Mouse (Mus musculus): ENCODE measurements around the gene Stard13.

The Stard13 gene

DNA sequence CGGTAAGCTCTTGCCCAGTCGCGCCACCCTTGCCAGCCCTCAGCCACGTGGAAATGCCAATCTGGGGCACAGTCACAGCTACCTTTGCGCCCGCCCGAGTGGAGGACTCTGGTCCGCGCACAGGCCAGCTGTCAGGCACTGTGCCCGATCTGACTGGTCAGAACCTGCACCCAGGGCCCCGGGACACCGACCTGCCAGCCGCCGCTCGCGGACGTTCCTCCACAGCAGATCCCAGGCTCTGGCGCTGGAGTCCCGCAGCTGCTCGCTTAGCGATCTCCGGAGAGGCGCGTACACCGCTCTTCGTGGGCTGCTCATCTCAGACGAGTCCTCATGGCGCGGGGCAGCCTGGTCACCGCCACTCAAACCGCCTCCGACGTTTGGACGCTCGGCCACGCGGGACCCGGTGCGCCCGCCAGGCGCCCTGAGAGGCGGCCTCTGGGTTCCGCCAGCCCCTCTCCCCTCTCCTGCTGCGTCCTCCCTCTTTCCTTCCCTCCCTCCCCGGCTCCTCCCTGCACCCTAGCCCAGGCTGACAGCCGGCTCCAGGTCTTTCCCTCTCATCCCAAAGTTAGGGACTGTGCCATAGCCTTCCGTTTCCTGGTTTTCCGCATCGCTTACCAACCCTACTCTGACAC lies at the start of gene Stard13:
Gene Stard13 (minus strand): TSS at position 437 of the 632 bp plus-strand sequence.
- DNase-seq (ENCODE audit: low spot score in 2 of 2), result peak; percentile 14 to 28

DNA sequence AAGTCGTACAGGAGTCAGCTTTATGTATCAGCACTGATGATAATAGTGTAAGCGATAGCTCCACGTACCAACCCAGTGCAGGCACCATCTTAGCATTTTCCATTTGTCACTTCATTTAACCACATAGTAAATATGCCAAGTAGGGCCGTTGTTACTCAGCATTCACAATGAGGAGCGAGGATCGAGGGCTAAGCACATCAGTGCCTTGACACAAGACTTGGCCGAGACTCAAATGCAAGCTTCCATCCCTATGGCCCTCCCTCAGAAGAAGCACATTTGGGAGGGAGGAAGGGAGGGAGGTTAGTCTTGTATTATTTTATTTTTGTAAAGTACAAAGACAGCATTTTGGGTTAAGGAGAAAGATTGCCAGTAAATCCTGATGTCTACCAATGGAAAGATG lies 45.9 kb upstream of the Stard13 start:
- no peak for DNase-seq (ENCODE audit: low spot score in 2 of 2)

DNA sequence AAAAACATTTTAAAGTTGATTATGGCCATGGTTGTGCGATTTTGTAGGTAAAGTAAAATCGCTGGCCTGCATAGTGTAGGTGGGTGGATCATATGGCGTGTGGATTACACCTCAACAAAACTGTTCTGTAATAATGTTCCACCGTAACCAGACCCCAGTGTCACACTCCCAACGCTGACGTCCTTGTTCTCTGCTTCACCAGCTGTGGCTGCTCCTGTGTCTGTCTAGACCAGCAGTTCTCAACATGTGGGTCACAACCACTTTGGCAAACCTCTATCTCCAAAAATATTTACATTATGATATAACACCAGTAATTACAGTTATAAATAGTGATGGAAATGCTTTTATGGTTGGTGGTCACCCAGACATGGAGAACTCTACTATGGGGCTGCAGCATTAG lies 44.3 kb upstream of the Stard13 start:
- no peak for DNase-seq (ENCODE audit: low spot score in 2 of 2)

DNA sequence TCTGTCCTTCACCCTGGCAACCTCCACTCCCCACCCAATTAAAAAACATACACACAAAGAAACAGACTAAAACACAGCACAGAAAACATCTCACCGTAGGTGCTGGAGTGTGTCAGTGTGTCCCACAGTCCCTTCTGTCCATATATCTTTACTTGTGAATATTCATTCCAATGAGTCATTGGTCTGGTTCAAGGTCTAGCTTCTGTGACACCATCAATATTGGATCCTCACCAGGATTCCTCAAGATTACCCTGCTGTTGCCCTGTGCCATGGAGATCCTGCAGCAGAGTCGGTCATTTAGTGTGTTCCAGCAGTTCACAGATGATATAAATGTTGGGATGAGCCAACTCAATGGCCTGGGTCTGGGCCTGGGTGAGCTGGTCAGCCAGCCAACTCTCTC lies 42.4 kb upstream of the Stard13 start:
- DNase-seq (ENCODE audit: low spot score in 2 of 2), result no peak

DNA sequence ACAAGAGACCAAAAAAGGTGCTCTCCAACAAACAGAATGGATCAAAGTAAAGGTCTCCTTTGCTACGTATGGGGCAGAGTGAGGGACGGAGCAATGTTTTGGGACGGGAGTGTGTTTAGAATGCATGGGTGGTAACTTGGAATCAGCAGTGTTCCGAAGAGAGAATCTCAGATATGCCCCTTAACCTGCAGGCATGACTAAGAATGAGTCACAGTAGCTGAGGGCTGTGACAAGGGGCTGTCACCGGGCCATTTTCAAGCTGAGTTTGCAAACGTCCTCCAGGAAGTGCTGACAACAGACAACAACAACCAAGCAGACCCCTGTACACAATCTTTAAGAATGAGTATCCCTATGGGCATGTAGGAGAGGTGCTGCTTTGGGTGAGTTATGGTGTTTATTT lies 40.6 kb upstream of the Stard13 start:
- DNase-seq (ENCODE audit: low spot score in 2 of 2), result no peak

DNA sequence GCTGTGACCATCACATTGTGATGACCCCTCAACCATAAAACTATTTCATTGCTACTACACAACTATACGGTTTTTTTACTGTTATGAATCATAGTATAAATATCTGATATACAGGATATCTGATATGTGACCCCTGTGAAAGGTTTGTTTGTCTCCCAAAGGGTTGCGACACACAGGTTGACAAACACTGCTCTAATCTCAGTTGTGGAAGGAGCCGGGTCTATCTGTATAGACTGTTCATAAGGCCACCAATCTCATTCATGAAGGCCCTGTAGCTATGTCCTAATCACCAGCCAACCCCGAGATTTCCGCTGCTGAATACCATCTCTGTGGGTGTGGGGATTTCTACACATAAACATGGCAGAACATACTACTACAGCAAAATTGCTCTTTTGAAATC lies 37.2 kb upstream of the Stard13 start:
- DNase-seq (ENCODE audit: low spot score in 2 of 2), result peak in 1 of 2 experiments; percentile 10

DNA sequence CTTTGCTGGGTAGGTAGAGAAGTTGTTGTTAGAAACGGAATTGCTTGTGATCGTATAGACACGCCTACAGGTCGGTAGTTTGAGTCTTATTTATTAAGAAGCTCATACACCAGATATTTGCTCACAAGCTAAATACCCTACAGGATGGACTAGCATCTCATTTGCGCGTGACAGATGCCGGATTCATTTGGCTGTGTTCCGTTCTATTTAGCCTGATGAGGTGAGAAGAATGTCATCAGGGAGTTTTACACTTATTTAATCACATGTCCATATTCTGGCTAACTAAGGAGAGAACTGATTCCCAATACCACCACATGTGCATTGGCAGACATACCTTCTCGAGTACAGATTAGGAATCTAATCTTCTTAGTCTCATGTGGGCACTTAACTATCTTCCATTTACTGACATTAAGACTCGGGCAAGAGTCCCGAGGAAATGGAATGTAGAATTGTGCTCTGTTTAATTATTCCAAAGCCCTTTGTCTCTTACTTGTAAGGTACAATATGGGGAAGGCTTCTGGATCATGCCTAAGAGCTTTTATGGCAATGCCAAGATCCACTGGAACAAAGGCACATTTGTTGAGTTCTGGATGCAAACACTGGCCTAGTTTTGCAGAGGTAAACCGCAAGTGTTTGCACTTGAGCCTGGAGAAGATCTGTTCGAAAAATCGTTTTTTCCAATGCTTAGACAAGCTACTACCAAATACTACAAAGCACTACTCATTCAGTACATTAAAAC lies 33.4 kb upstream of the Stard13 start:
- no peak for DNase-seq (ENCODE audit: low spot score in 2 of 2)

DNA sequence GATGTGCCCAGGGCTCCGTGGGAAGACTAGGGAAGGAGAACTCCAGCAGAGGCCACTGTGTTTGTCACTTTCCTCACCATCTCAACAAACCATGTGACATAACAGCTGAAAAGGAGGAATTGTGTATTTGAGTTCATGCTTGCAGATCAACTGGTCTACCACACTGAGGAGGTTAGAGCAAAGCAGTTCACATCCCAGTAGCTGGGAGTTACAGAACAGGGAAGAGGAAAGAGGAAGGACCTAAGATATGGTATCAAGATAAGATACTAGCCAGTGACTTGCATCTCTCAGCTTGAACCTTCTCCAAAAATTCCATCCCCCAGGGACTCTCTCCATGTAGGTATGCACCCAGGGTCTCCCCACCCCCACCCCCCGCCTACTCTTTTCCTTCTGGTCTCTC lies 27.9 kb upstream of the Stard13 start:
- DNase-seq (ENCODE audit: low spot score in 2 of 2), result no peak

DNA sequence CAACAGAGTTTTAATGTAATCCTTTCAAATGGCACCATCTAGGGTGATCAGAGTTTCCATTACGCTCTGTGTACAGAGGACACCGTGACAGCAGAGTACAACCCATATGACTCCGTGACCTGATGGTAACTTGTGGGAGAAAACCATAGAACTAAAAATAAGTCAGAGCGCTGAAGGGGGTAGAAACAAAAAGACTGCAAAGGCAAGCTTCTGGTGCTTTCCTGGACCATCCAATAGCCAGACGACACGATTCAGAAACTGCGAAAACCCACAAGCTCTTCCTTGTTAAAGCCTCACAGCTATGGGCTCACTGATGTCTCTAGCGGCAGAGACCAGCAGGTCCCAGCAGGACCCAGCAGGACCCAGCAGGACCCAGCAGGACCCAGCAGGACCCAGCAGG lies 18.6 kb upstream of the Stard13 start:
- no peak for DNase-seq (ENCODE audit: low spot score in 2 of 2)

DNA sequence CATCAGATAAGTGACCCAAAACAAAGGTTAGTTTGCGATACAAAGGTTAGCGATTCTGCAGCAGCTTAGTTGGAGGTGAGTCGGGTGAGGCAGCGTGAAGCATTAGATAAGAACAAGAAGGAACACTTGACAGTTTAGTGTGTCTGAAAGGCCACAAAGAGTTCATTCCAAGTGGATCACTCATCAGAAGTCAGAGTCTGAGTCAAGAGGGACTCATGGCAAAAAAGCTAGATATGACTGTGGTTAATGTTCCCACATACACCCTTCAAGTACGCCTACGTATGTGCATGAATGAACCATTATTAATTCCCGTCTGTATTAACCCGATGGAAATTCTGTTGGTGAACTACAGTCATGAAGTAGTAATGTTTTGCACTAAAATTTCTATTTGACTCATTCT lies 18.0 kb upstream of the Stard13 start:
- no peak for DNase-seq (ENCODE audit: low spot score in 2 of 2)

DNA sequence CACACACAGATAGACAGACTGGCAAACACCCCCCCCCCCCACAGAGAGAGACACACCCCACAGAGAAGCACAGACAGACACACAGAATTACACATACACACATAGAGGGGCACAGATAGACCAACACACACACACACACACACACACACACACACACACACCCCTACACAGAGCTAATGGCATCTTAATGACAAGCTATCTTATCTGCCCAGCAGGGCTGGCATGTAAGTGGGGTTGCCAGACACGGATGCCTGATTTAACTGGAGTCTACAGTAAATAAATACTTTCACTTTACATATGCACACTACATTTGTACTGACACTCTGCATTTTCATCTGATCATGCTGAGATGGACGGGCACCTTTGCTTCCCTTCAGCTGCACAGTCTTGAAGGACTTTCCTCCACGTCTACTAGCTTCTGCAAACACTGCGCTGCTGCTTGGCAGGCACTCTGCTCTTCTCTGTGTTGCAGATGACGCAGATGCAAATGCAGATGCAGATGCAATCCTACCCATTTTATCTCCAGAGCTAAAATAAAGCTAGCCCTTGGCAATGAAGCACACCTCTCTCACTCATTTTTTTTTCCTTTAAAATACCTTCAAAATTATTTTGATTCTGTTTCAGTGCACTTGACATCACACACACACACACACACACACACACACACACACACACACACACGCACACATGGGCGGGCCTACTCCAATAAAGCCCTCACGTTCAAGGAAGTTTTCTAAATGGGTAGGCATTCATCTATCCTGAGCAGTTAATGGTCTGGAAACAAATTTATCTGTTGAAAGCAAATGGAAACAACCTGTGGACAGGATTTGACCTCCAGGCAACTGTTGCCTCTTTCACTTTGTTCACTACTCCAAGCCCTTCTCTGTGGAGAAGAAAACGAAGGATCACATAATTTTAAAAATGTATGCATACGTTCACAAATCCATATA lies 15.3 kb upstream of the Stard13 start:
- no peak for DNase-seq (ENCODE audit: low spot score in 2 of 2)

DNA sequence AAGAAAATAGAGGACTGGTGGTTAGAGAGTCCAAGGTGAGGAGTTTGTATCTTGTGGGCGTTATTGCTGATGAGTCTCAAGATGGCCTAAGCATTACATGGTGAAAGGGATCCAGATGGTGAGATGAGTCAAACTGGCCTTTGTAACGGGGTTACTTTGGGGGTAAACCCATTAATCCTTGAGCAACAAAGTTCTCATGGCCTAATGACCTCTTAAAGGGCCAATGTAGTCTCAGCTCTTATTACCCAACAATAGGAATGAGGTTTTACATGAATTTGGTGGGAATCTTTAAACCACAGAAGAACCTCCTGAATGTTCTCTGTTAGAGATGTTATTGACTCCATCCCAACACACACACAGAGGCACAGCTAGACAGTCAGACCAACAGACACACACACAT lies 14.4 kb upstream of the Stard13 start:
- DNase-seq (ENCODE audit: low spot score in 2 of 2), result no peak

DNA sequence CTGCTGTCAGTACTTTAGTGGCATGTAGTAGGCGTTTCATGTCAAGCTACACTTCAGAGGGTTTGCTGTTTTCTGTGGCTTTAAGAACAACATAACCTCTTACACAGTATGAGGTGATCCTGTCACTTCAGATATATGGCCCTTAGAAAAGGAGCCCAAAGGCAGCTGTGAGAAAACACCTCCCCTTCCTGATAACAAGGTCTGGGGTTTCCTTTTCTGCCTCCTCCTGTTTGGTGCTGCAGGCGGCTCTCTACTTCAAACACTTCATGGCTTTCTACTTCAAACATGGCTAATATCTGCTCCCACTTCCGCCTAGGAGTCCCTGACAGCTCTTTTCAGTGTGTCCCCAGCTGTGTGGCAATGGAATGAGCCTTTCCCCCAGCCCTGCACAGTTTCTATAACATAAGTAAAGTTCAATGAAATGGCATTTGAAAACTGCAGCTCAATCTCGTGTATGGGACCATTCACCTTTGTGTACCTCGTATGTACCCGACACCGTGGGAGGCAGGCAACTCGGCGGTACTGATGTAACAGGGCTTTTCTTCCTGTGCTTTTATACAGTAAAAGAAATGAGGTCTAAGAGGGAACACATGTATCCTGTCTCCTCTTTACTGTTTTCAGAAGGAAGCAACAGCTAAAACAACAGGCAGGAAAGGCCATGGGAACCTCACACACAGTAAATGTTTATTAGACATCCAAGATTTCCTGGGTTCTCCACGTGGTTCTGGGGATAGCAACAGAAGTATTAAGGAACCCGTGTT lies 13.7 kb upstream of the Stard13 start:
- no peak for DNase-seq (ENCODE audit: low spot score in 2 of 2)

DNA sequence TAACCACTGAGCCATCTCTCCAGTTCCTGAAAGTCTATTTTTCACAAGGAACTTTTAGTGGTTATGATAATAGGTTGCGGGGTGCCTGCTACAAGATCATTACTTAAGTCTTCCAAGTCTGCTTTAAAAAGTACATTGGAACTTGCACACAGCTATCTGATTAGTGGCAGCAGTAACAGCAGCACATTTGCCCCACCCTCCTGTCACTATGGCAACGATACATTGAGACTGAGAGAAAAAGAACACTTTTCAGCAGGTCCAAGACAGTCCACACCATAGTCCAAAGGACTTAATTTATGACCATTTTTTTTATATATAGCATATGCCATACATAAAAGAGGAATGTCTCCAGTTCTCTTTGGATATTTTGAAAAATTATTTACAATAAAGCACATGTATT lies 12.7 kb upstream of the Stard13 start:
- DNase-seq (ENCODE audit: low spot score in 2 of 2), result no peak

DNA sequence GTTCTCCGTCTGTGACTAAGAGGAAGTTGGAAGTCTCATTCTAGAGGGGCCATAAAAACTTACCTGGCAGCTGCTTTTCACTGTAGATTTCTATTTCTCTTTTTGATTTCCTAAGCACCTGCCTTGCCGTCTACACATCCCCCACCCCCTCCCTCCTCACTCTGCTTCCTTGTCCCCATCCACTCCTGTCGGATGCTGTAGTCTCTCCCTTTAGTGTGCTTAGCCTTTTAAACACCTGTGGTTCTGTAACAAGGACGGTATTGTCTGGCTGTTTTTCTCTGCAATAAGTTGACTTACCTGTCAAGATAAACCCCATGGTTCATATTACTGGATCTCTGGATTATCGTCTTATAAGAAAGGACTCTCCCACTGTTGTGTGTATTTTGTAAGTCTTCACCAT lies 11.9 kb upstream of the Stard13 start:
- DNase-seq (ENCODE audit: low spot score in 2 of 2), result no peak

DNA sequence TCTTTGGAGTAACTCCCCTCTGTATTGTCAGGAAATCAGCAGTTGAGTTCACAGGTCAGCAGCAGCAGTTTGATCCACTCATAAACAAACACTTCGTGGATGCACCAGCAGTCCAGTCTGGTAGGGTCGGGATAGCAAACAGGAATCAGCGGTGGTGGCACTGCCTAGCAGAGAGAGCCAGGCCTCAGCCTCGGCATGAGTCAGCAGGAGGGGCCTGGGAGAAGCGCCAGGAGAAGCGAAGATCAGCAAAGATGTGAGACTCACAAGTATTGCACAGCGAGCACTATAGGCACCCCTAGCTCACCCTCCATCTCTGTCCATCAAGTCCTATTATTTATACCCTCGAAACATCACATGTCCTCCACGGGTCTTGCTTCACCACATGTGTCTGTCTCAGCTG lies 5.1 kb upstream of the Stard13 start:
- DNase-seq (ENCODE audit: low spot score in 2 of 2), result no peak

DNA sequence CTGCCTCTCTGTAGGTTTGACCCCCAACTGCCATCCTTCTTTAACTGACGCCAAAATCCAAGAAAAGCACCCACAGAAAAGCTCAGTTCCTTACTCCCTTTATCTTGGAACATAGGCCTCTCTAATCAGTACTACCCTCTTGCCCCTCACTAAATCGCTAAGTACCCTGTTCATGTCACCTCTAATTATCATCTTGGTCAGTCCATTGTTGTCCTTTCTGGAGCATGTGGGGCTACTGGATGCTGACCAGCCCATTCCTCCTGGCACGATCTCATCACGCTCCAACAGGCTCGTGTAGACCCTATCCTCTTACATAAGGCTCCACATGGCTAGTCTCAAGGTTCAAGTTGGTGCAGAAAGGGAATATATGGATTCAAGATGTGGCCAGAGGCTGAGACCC lies 2.8 kb upstream of the Stard13 start:
- no peak for DNase-seq (ENCODE audit: low spot score in 2 of 2)

DNA sequence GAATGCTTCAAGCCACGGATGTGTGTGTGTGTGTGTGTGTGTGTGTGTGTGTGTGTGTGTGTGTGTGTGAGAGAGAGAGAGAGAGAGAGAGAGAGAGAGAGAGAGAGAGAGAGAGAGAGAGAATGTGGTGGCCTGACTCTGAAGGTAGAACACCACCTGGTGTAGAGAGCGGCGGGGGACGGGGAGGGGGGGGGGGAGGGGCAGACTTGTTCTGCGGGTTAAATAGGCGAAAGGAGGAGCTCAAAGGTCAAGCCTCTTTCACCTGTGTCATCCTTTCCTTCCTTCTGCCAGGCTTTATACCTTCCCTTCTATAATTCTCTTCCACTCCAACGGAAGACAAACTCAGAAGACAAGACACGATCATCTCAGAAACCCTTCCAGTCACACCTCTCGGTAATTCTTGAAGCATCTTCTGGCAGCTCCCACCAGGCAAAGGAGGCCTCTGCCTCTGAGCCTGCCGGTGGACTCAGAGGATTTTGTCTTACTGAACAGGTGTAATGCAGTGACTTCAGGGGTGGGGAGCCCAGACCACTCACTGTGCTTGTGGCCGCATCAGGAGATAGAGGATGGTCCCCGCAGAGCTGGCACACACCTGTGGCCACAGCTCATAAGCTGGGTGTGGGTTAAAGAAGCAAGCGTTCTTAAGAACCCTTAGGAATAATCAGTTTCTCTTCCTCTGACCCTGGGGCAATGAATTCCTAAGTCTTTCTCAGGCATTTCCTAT lies 898 bp downstream of the Stard13 start:
- no peak for DNase-seq (ENCODE audit: low spot score in 2 of 2)

DNA sequence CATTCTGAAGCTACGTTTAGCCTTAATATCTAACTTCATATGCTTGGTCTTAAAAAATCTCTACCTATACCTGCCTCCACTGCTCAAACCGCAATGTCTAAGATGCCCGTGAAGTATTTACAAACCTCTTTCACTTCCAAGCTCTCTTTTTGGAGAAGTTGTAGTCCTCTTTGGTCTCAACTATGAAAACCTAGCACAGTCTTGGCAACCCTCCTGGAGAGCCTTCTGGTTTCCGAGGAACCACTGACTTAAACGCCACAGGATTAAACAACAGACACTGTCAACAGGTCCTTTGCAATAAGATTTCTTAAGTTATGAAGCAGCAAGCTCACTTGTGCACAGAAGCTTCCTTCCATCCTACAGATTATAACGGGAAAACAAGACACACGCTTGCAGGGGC lies 1.8 kb downstream of the Stard13 start:
- no peak for DNase-seq (ENCODE audit: low spot score in 2 of 2)

DNA sequence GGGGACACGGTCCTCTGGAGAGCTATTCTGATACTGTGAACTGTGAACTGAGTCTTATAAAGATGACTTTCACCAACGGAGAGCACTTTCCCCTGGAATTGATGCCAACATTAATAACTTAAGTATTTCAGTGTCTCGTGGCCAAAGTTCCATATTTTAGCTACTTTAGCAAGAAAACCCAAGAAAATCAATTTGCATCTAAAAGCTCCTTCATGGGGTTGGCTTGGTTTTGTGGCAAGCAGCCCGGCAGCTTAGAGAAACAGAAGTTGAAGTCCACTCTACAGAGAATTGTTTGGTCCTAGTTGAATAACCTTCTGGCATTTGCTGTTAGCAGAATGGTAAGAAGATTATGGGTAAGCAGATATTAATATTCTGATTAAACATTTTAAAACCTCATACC lies 2.2 kb downstream of the Stard13 start:
- DNase-seq (ENCODE audit: low spot score in 2 of 2), result no peak

DNA sequence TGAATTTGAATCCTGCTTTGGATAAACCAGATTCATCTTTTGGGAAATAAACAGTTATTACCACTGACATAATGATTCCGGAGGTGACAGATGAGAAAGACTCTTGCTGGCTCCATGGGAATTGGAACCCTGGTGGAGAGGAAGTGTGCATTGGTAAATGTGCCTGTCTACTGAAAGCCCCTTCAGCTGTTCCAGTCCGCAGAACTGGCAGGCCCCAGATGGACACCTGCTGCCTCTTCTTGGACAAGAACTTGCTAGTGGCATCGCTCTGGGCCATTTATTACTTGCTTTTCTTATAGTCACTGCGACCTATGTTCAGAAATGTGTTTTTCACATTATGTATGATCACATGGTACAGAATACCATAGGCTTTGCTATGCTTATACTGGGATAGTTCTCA lies 3.2 kb downstream of the Stard13 start:
- DNase-seq (ENCODE audit: low spot score in 2 of 2), result no peak

Data from urinary bladder, adult 18-20 months (tissue).